8 mouse cellular contexts compared by ENCODE assay signal in genomic region chr4:59547136-59547889, GRCm38 (mm10). TPM values are rescaled to one million over a fixed set of nuclear protein-coding genes. Genes with fewer than 3 reads are reported as not detected.
DNase-seq lines count a peak whose midpoint lies in the region; ATAC-seq lines count a peak whose summit lies in the region.

No protein-coding gene starts in this region.

- 30% methylated on average over 11 of the region's 11 CpGs for WGBS in hindbrain, embryonic 11.5 days
- WGBS in liver, embryonic 13.5 days (ENCODE audit: insufficient replicate concordance), result 12% methylated on average over 11 of the region's 11 CpGs
- 21% methylated on average over 11 of the region's 11 CpGs for WGBS in neural tube, embryonic 15.5 days

- H3K27ac ChIP-seq in hindbrain, embryonic 11.5 days (ENCODE audit: low read depth, low read length), result no peak overlapping the region
- H3K27ac ChIP-seq in liver, embryonic 13.5 days, result peak overlapping the region; percentile 100
- no peak overlapping the region for H3K27ac ChIP-seq in neural tube, embryonic 15.5 days (replicated peaks)

- peak overlapping the region; percentile 66; the same call in 1 of the 2 replicates for H3K4me2 ChIP-seq in hindbrain, embryonic 11.5 days (replicated peaks; ENCODE audit: low read depth, low read length)
- H3K4me2 ChIP-seq in liver, embryonic 13.5 days, result peak overlapping the region; percentile 80
- H3K4me2 ChIP-seq in neural tube, embryonic 15.5 days, result peak overlapping the region; percentile 75

- H3K4me1 ChIP-seq in hindbrain, embryonic 11.5 days (replicated peaks; ENCODE audit: control insufficient read depth, insufficient read depth, low read length), result no peaks in the 10 kb centered on the region
- H3K4me1 ChIP-seq in liver, embryonic 13.5 days (replicated peaks), result peaks cover 57% of the 10 kb centered on the region
- H3K4me1 ChIP-seq in neural tube, embryonic 15.5 days, result peaks cover 11% of the 10 kb centered on the region

- H3K36me3 ChIP-seq in hindbrain, embryonic 11.5 days (ENCODE audit: control insufficient read depth, insufficient read depth, low read length), result no peaks in the 10 kb centered on the region
- H3K36me3 ChIP-seq in liver, embryonic 13.5 days, result no peaks in the 10 kb centered on the region
- H3K36me3 ChIP-seq in neural tube, embryonic 15.5 days, result no peaks in the 10 kb centered on the region

- peak; percentile 32 for DNase-seq in kidney, adult 9 months
- no peak for DNase-seq in kidney, adult 8-10 months
- DNase-seq in embryo, embryonic 10 days (ENCODE audit: low spot score), result peak; percentile 60
- peak; percentile 40 for DNase-seq in hindbrain, embryonic 11.5 days (ENCODE audit: low spot score)
- DNase-seq in liver, embryonic 13.5 days, result peak; percentile 62
- no peak for DNase-seq in urinary bladder, postnatal 25 days (ENCODE audit: low spot score)
- DNase-seq in right cerebral cortex, postnatal 4 days, result no peak

- H3K27me3 ChIP-seq in hindbrain, embryonic 11.5 days (ENCODE audit: control insufficient read depth, insufficient read depth, low read length), result no peaks in the 10 kb centered on the region
- no peaks in the 10 kb centered on the region for H3K27me3 ChIP-seq in liver, embryonic 13.5 days
- H3K27me3 ChIP-seq in neural tube, embryonic 15.5 days (replicated peaks), result no peaks in the 10 kb centered on the region

- no peak overlapping the region for H3K9ac ChIP-seq in hindbrain, embryonic 11.5 days (ENCODE audit: low read depth, low read length)
- H3K9ac ChIP-seq in liver, embryonic 13.5 days, result peak overlapping the region; percentile 100
- H3K9ac ChIP-seq in neural tube, embryonic 15.5 days (replicated peaks), result no peak overlapping the region

- ATAC-seq in hindbrain, embryonic 11.5 days (ENCODE audit: low FRiP score), result no peak
- no peak for ATAC-seq in liver, embryonic 13.5 days (ENCODE audit: low read depth)
- no peak for ATAC-seq in neural tube, embryonic 15.5 days (ENCODE audit: low FRiP score)

- no peaks in the 10 kb centered on the region for H3K9me3 ChIP-seq in hindbrain, embryonic 11.5 days (ENCODE audit: control insufficient read depth, low read length)
- H3K9me3 ChIP-seq in liver, embryonic 13.5 days (replicated peaks), result no peaks in the 10 kb centered on the region
- H3K9me3 ChIP-seq in neural tube, embryonic 15.5 days (replicated peaks), result no peaks in the 10 kb centered on the region

- peak overlapping the region; percentile 84 for H3K4me3 ChIP-seq in hindbrain, embryonic 11.5 days (ENCODE audit: low read depth, low read length)
- peak overlapping the region; percentile 97 for H3K4me3 ChIP-seq in liver, embryonic 13.5 days (replicated peaks)
- peak overlapping the region; percentile 84 for H3K4me3 ChIP-seq in neural tube, embryonic 15.5 days (replicated peaks)

RNA-seq across cellular contexts. Expression of gene Ptbp3, which starts 1.9 kb away (rescaled TPM):
- polyA plus RNA-seq in hindbrain, embryonic 11.5 days (2014; fragmentation: Nextera tagmentation; extraction: Ambion mirVana), result 39.7 and 40.2 TPM in 2 replicates
- 44.2 and 60.6 TPM in 2 replicates for polyA plus RNA-seq in liver, embryonic 13.5 days (2015; fragmentation: Nextera tagmentation; extraction: Ambion mirVana)
- 17.3 and 27.9 TPM in 2 replicates for polyA plus RNA-seq in neural tube, embryonic 15.5 days (2015; fragmentation: Nextera tagmentation; extraction: Ambion mirVana)

RNA-seq across cellular contexts. Expression of gene Hsdl2, which starts 34.0 kb away (rescaled TPM):
- polyA plus RNA-seq in hindbrain, embryonic 11.5 days (2014; fragmentation: Nextera tagmentation; extraction: Ambion mirVana), result 39.4 and 42.0 TPM in 2 replicates
- polyA plus RNA-seq in liver, embryonic 13.5 days (2015; fragmentation: Nextera tagmentation; extraction: Ambion mirVana), result 18.2 and 23.8 TPM in 2 replicates
- 40.0 and 43.0 TPM in 2 replicates for polyA plus RNA-seq in neural tube, embryonic 15.5 days (2015; fragmentation: Nextera tagmentation; extraction: Ambion mirVana)

Comparison
In these comparisons a context has a peak if more than half of its experiments do, and no peak if none do; other contexts are left out.
1. DNase-seq: peak in kidney, adult 9 months (single experiment), embryo, embryonic 10 days (single experiment), hindbrain, embryonic 11.5 days (single experiment) and liver, embryonic 13.5 days (single experiment); none in kidney, adult 8-10 months (0 of 2), urinary bladder, postnatal 25 days (single experiment) and right cerebral cortex, postnatal 4 days (single experiment).
2. Peak in every context shown above with its lines, with median percentiles within 50 percentile points of each other: H3K4me2 ChIP-seq and H3K4me3 ChIP-seq.